Mouse (Mus musculus): ENCODE results near the gene Ppp2r5b. TPM values are rescaled to one million over a fixed set of nuclear protein-coding genes. Genes with fewer than 3 reads are reported as not detected.

Gene Ppp2r5b
- total RNA-seq, 2 experiments from 2014 or later, result 189 to 193 TPM

DNA sequence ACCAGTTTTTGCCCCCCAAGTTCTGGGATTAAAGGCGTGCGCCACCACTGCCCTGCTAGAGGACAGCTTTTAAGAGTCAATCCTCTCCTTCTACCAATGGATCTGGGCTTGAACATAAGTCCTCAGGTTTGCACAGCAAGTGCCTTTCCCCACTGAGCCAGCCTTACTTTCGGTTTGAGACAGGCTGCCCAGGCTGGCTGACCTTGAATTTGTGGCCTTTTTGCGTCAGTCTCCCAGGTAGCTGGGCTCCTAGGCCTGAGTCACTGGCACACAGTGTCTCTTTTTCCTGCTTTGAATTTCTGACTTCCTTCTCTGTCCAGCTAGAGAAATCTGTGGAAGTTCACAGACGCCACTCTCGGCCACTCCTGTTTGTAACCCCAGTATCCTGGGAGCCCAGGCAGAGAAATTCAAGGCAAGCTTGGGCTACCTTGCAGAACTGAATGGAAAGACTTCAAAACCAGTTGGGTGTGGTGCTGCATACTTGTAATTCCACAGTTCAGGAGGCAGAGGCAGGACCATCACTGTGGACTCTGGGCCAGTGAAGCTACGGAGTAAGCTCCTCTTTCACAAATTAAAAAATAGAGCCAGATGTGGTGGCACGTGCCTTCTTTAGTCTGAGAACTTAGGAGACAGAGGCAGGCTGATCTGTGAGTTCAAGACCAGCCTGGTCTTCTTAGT, 34.3 kb upstream of the Ppp2r5b start:
- DNase-seq, result no peak
- intact Hi-C loops (cut with DNase I), result loop anchor here (5.0 kb wide), 1 partner anchor 62 kb away; the partner anchor contains the start of gene Men1

DNA sequence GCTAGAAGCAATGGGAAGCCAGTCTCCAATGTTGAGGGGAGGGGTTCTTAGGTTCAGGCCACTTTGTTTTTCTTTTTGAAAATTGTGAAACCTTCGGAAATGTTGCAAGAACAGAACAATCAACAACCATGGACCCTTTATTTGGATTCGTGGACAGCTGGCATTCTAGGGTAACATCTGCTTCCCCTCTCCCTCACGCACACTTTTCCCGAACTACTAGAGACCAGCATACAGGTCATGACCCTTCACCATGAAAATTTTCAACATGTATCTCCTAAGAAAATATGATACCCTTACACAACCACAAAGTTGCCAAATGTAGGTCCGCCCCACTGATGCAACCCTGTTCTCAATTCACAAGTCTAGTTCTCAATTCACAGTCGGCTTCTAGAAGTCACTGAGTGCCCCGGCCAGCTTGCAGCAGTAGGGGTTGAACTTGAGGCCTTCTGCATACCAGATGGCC, 33.0 kb upstream of the Ppp2r5b start:
- no peak for DNase-seq
- intact Hi-C loops (cut with DNase I), result loop anchor here (5.0 kb wide), 1 partner anchor 64 kb away; the partner anchor contains the start of gene Men1

DNA sequence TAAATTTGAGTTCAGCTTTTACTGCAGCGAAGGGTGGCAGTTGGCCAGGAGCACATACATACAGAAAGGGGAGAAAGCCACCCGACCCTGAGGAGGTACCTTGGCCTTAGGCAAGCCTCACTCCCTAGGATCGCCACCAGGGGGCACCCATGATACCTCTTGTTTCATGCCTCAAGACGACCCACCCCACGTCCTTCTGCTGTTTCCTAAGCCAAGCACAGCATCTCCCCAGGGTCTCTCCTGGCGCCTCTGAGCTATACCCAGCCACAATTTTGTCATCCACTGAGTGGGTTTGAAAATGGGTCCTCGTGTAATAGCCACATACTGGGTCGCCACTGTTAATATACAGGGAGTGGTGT, 32.5 kb upstream of the Ppp2r5b start:
- intact Hi-C loops (cut with DNase I), result loop anchor here (5.0 kb wide), 1 partner anchor 64 kb away; the partner anchor contains the start of gene Men1
- DNase-seq, result peak; percentile 93

DNA sequence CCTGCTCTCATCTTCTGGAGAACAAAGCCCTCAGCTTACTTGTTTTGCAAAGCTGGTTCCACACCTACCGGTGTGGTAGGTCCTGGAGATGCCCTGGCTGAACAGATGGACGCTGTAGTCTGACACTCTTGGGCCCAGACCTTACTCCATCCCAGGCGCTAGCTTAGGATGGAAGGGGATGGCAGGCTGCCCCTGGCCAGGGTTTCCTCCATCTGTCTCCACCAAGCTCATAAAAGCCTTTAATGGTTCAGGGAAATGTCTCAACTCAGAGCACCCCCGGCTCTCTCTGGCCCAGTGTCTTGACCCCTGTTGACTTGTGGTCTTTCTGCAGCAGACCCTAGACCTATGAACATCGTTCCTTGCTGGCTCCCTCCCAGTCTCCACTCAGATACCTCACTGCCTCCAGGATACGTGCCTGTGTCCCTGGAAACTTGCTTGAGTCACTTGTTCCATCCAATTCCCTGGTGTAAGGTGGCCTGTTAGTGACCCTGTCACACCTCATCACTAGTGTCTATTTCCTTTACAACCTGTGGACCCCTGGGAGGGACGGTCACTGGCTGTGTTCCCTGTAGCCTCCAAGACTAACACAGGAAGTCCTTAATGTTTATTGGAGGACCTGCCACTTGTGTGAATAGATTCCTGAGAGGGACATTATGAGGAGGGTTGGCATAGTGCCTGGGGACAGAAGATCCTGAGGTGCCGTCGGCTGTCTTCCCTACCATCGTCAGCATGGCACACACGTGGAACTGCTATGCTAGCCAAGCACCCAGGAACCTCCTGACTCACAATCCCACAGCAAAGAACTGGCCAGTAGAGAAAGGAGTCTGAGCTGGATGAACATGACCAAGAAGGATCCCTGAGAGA, 31.9 kb upstream of the Ppp2r5b start:
- intact Hi-C loops (cut with DNase I), result loop anchor here (5.0 kb wide), 1 partner anchor 65 kb away; the partner anchor contains the start of gene Men1
- DNase-seq, result peak; percentile 83

DNA sequence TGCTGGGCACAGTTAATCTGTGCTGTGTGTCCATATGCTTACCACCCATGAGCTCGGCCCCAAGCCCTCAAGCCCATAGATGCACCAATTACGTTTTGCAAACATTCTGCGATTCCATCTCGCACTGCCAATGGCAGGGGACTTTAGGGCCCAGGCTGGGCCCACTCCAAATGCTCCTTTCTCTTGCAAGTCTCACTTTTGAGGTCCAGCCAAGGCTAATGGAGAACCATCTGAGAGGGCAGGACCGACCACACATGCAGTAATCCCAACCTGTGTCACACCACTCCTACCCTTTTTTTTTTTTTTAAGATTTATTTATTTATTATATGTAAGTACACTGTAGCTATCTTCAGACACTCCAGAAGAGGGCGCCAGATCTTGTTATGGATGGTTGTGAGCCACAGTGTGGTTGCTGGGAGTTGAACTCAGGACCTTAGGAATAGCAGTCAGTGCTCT, 30.1 kb upstream of the Ppp2r5b start:
- peak; percentile 46 for DNase-seq
- intact Hi-C loops (cut with DNase I), result loop anchor here (5.0 kb wide), 1 partner anchor 67 kb away; the partner anchor contains the start of gene Men1

DNA sequence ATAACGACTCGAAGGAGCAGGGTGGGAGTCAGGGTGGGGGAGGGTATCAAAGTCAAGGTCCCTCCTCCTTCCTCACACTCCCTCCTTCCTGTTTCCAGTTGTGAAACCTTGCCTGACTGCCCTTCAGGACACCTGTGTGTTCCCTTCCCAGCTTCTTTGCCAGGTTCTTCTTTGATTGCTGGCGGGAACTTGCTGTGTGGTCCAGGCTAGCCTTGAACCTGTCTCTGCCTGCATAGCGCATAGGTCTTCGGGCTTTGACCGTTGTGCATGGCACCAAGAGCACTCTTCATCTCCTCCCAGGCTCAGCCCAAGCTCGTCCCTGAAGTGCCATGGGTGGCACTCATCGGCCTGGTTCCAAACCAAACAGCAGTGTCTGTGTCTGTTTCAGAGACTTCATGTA, 29.3 kb upstream of the Ppp2r5b start:
- no peak for DNase-seq
- intact Hi-C loops (cut with DNase I), result loop anchor here (5.0 kb wide), 1 partner anchor 67 kb away; the partner anchor contains the start of gene Men1

DNA sequence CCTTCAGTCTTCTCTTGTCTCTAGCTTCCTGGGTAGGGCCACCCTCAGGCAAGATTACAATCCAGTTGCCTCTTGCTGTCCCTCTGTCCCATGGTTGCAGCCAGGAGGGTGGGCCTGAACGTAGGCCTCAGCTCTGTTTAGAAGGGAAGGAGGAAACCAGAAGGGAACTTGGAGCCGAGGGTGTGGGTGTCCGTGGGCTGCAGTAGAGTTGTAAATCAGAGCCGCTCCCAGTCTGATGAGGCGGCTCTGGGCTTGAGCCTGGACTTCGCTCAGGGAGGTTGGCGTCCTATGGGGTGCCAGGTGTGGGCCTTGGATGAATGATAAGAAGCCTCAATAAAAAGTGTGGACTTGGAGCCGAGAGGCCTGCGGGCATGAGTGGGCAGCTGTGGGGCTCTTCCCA, 28.5 kb upstream of the Ppp2r5b start:
- intact Hi-C loops (cut with DNase I), result no loop called here

DNA sequence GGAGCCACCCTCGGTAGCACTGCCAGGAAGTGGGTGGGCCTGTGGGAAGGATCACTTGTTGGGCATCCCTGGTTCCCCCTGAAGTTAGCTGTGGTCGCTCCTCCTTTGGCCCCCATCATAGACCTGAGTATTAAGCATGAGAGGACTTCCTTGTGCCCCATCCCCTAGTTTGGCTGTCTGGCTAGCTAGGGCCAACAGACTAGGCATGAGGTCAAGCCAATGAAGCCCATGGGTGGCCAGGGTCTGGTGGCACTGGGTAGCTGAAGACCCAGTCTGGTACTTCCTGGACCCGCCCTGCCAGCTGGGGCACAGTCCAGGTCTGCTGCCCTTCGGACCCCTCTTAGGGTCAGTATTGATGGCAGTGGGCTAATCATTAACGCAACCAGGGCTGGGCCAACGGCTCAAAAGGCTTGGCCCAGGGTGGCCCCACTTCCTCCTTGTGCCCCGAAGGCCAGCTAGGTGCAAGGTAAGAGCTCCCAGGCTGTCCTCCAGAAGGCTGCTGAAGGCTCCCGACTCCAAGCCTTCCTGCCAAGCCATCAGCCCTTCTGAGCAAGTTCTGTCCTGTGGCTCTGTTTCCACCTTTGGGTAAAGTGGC, 27.3 kb upstream of the Ppp2r5b start:
- no peak for DNase-seq
- intact Hi-C loops (cut with DNase I), result no loop called here

More for the DNA sequence above, 28.5 kb upstream of the Ppp2r5b start:
- no peak for DNase-seq

DNA sequence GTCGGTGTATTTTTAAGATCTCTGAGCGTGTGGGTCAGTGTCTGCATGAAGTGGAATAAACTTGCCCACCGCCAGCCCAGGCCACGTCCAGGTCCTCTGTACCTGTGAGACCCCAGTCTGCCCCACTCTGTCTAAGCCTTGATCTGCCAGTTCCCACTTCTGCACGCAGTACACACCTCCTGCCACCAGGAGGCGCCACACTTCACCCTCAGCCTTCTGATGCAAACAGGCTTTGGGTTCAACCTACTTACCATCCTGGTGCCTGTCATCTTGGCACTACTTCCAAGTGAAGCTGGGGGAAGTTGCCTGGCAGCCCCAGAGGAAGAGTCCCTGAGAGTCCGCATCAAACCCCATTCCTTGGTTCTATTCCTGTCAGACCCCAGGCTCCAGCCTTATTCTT, 26.6 kb upstream of the Ppp2r5b start:
- DNase-seq, result peak; percentile 83
- intact Hi-C loops (cut with DNase I), result no loop called here

DNA sequence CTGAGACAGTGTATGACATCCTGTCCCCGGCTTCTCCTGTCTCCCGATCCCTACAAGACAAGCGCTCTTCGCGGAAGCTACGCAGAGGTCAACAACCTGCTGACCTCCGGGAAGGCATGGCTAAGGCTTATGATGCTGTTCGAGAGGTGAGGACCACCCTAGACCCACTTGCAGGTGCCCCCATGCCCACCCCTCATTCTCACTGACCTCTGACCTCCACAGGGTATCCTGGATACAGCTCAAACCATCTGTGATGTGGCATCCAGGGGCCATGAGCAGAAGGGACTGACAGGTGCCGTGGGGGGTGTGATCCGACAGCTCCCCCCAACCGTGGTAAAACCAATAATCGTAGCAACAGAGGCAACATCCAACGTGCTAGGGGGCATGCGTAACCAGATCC, 25.7 kb upstream of the Ppp2r5b start:
- DNase-seq, result no peak
- intact Hi-C loops (cut with DNase I), result no loop called here

DNA sequence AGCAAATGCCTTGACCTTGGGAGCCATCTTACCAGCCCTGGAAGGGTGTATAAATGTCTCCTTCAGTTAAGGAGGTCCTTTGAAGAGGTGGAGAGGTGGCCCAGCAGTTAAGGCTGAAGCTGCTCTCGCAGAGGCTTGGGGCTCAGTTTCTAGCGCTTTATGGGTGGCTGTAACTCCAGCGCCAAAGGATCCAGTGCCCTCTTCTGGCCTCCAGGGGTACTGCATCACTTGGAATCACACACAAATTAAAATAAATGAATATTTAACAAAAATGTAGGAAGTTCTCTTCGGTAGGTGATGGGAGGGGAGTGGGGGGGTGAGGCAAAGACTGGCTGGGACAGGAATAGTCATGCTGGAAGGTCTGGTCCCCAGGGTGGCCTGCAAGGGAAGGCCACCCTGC, 25.3 kb upstream of the Ppp2r5b start:
- DNase-seq, result no peak
- intact Hi-C loops (cut with DNase I), result no loop called here

DNA sequence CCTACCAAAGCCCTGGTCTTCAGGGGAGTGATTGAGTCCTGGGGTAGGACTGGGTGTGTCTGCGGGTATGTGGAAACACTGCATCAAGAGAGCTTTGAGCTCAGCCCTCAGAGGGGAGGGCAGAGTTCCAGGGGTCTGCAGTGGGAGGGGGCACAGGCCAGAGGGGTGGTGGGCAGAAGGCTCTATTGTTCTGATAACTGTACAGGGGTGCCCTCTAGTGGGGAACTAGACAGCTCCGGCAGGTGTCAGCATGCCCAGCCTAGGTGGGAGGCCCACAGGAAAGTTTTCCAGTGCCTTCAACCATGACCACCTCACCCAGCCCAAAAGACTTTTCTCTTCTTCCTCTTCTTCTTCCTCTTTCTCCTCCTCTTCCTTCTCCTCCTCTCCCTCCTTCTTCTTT, 24.8 kb upstream of the Ppp2r5b start:
- intact Hi-C loops (cut with DNase I), result no loop called here
- DNase-seq, result peak; percentile 48

DNA sequence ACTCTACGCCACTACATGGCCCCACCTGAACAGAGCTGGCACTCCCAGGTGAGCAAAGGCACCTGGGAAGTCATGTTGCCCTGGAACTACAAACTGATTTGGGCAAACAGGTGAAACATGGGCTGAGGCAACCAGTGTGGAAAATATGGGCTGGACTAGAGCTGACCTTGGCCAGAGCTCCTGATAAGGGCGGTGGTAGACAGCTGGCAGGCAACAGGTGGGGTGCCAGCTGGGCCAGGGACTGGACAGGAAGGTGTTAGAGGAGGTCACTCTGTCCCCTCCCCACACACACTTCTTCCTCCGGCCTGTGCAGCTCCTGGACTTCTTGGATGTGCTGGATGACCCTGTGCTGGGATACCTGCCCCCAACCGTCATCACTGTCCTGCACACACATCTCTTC, 17.3 kb upstream of the Ppp2r5b start:
- intact Hi-C loops (cut with DNase I), result no loop called here

DNA sequence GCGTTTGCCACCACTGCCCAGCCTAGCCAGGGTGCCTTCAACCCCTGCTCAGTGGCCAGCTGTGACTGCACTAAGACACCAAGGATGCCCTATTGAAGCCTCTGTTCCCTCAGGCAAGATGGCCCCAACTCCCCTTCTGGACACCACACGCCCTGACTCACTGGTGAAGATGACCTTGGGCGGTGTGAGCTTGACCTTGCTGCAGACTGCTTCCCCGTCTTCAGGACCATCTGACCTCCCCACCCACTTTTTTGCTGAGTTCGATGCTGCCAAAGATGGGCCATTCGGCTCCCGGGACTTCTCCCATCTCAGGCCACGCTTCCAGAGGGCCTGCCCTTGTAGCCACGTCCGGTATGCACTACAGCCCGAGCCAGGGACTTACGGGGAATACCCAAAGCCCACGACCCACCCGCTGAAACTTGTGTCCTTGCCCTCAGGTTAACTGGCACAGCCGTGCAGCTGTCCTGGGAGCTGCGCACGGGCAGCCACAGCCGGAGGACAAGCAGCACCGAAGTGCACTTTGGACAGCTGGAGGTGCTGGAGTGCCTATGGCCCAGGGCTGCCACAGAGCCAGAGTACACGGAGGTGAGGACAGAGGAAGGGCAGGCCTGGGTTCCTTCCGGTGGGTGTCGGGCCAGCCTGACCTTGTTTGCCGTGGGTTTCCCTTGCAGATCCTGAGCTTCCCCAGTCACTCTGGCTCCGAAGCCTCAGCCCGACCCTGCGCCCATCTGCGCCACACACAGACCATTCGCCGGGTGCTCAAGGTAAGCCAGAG, 12.0 kb upstream of the Ppp2r5b start:
- intact Hi-C loops (cut with DNase I), result loop anchor here (5.0 kb wide), 1 partner anchor 700 kb away; no protein-coding TSS in a partner anchor
- no peak for DNase-seq

More for the DNA sequence above, 17.3 kb upstream of the Ppp2r5b start:
- no peak for DNase-seq

DNA sequence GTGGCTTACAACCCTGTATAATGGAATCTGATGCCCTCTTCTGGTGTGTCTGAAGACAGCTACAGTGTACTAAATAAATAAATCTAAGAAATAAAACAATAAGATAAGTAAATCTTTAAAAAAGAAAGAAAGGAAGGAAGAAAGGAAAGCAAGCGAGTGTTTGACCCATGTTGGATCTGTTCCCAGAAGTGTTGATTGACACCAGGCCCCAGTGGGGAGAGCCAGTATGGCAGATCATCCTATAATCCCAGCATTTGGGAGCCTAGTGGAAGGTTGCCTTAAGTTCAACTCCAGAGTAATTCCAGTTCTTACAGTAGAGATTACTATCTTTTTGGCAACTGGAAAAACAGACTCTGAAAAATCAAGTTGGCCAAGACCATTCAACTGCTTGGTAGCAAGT, 10.1 kb upstream of the Ppp2r5b start:
- intact Hi-C loops (cut with DNase I), result loop anchor here (5.0 kb wide), 1 partner anchor 701 kb away; no protein-coding TSS in a partner anchor
- DNase-seq, result no peak

DNA sequence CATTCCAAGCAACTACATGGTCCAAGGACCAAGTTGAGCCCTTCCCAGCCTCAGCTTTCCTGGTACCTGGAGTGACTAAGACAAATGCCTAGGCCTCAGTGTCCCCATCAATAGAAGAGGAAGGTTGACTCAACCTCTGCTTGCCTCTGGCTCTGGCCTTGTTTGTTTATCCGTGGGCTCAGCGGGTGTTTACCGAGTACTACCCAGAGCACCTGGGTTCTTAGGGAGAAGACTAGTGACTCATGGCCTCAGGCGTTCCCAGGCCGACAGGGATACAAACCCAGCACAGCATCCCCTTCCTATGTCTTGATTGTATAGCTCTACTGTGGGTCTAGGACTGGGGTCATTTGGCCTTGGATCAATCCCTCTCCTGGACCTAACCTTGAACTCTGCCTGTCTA, 7.6 kb upstream of the Ppp2r5b start:
- intact Hi-C loops (cut with DNase I), result no loop called here

DNA sequence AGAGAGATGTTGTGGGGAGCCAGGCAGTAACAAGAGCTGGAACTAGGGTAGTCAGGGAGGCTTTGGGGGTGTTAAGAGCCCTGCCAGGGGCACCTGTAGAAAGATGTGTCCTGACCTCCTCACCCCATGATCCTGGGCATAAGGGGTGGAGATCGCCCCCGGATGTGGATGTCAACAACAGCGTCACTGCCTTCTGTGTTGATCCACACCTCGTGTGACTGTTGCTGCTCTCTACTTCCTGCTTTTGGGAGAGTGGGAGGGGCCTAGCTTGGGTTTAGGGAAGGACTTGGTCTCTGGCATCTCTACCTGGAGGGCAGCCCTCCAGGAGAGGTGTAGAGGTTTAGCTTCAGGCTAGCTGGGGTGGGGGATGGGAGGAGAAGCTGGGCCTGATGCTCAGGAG, 6.6 kb upstream of the Ppp2r5b start:
- intact Hi-C loops (cut with DNase I), result no loop called here

More for the DNA sequence above, 7.6 kb upstream of the Ppp2r5b start:
- no peak for DNase-seq

DNA sequence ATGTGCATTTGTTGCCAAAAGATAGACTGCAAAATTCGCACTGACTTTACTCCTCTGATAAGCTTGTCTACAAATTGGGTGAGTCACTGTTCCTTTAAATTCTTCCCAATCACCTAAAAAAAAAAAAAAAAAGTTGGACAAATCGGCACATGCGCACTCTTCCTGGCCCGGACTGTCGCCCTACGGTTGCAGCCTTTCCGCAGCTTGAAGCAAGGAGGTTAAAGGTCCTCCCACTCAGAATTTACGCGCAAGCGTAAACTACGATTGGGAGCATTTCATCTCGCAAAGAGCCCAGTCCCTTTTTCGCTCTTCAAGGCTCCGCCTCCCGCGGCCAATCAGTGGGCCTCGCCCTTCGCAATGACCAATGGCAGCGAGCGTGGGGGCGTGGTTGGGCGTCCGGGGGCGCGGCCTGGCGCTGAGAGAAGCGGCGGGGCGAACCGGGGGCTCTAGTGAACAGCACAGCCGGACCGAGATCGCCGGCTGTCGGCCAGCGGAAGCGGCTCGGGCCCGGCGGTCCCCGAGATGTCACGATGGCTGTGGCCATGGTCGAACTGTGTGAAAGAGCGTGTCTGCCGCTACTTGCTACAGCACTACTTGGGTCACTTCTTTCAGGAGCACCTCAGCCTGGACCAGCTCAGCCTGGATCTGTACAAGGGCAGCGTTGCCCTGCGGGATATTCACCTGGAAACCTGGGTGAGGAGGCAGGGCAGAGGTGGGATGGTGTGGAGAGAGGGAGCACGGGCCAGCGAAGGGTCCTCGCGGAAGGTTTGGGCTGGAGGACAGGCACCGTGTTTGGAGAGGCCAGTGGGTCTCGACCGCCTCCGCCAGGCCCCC, 5.8 kb upstream of the Ppp2r5b start, which contains the start of gene Atg2a:
Gene Atg2a, plus strand, starts transcription at position 395 of the 834 bp plus-strand sequence.
- intact Hi-C loops (cut with DNase I), result no loop called here
- DNase-seq, result peak; percentile 98

More for the DNA sequence above, 6.6 kb upstream of the Ppp2r5b start:
- DNase-seq, result peak; percentile 41

DNA sequence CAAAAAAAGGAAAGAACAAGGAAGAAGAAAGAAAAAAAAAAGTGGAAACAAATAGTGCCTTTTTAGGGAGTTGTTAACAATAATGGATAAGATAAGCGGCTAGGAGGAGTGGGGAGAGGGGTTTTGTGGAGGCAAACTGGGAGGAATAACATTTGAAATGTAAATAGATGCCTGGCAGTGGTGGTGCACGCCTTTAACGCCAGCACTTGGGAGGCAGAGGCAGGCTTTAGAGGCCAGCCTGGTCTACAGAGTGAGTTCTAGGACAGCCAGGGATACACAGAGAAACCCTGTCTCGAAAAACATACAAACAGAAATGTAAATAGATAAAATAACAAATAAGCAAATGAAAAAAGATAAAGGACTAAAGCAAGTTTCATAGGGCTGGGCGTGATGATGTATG, 5.1 kb upstream of the Ppp2r5b start:
- intact Hi-C loops (cut with DNase I), result no loop called here
- DNase-seq, result no peak

Measured in left cerebral cortex, postnatal 4 days (tissue).